Mouse (Mus musculus) mouse embryonic stem cell (cell line): ENCODE measurements around the gene Glb1l.
"Not testable (repeated sequence)": the region's sequence is repeated elsewhere in the genome, so short reads cannot be mapped to it uniquely, and the experiment has no call there.

ENCODE experiments used
- in situ Hi-C, 2 experiments: fragments of 300-500 bp; cut with MboI; formaldehyde crosslinking; loops; 1 replicate in 1 of 2; 3 replicates in 1 of 2; pipeline ENCODE4 v1.14.3; 2019 to 2020; ENCODE audit warnings: low sequenced_read_pairs in 2 of 2, low pct_unique_long_range_greater_than_20kb in 1 of 2, mixed read lengths in 1 of 2; ENCODE audit not compliant: unreplicated experiment in 1 of 2

The Glb1l gene

GRCm38 (mm10) chr1:75234606-75235005, 24.0 kb upstream of the Glb1l start:
- in situ Hi-C loops, result no loop called here

GRCm38 (mm10) chr1:75232489-75232888, 21.9 kb upstream of the Glb1l start:
- in situ Hi-C loops, result not testable (repeated sequence)

GRCm38 (mm10) chr1:75231664-75232152, 21.1 kb upstream of the Glb1l start, which contains the start of gene A630095N17Rik:
A630095N17Rik (minus strand) TSS chr1:75232102.
- in situ Hi-C loops, result no loop called here

- in situ Hi-C loops, result no loop called here
These were observed 20.6 kb upstream of the Glb1l start for GRCm38 (mm10) chr1:75231224-75231623.

- in situ Hi-C loops, result no loop called here
These were observed 19.9 kb upstream of the Glb1l start for GRCm38 (mm10) chr1:75230335-75230994.

GRCm38 (mm10) chr1:75229158-75229557, 18.5 kb upstream of the Glb1l start:
- in situ Hi-C loops, result no loop called here

- in situ Hi-C loops, result no loop called here
These were observed 17.0 kb upstream of the Glb1l start for GRCm38 (mm10) chr1:75227653-75228052.

DNA sequence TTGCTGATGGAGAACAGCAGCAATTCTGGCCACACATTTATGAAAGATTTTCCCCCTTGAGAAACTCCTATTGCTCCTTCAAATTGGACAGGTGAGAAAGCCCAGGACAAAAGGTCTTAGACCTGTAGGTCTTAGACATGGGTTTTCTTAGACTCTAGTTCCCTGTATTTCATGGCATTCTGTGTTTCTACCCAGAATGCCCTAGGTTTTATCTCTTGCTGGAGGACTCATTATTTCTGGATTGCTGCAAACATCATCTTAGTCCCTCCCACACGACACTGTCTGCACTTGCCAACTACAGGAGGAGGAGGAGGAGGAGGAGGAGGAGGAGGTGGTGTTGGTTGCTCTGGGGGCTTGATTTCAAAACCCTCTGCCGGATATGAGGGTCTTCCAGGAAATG, 15.5 kb upstream of the Glb1l start:
- in situ Hi-C loops, result no loop called here

GRCm38 (mm10) chr1:75225473-75225872, 14.9 kb upstream of the Glb1l start:
- in situ Hi-C loops, result no loop called here

- in situ Hi-C loops, result no loop called here
These were observed 12.9 kb upstream of the Glb1l start for GRCm38 (mm10) chr1:75223532-75223931.

- in situ Hi-C loops, result no loop called here
These were observed 12.3 kb upstream of the Glb1l start for GRCm38 (mm10) chr1:75222926-75223325.

- in situ Hi-C loops, result no loop called here
These were observed 10.9 kb upstream of the Glb1l start for GRCm38 (mm10) chr1:75221538-75221937.

DNA sequence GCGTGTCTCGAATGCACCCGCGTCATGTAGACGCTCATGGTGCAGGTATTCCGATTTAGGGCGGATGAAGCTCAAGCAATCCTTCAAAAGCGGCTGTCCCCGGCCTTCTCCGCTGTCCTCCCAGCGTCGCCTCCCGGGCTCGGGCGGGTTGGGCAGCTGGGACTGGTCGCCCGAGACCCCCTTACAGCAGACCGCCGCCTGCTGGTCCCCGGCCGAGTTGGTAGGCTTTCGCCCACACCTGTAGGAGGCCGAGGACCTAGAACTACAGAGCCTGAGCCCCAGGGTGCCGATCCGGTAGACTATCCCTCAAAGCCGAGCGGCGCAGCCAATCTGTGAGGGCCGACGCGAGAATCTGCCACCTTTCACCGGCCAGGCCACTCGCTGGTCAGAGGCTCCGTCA, 8.9 kb upstream of the Glb1l start, which contains the start of gene Tuba4a:
Tuba4a (minus strand) TSS at position 335 of the 400 bp plus-strand sequence.
- in situ Hi-C loops, result no loop called here

GRCm38 (mm10) chr1:75219078-75219477, 8.5 kb upstream of the Glb1l start:
- in situ Hi-C loops, result no loop called here

DNA sequence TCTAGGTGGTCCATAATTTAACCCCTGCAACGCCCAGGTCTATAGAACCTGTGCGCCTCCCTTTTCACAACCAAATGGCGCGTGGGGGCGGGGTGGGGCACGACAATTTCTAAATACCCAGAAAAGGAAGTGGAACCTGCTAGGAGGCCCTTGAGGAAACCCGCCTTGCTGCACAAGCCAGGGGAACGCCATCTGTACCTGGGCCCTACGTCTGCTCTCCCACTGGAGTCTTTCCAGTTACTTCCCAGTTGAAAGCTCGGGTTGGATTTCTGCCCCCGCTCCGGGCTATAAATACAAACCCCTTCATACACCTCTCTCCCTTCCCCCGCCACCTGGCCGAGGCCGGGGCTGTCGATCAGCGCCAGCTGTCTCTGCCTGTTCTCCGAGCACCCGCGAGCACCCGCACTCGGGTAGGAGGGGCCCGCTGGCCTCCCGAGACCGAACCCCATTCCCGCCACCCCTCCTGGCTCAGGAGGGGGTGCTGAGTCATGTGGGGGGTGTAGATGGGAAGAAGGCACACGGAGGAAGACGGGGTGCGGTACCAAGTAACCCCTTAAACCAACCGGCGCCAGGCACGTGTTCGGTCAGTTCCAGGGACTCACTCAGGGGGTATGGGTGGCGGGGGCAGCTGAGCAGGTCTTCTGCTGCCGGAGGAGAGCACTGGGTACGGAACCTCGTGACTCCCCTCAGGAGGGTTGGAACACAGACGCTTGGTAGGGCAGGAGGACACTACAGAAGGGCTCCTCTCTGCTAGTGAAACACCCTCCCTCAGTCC, 7.8 kb upstream of the Glb1l start:
- in situ Hi-C loops, result no loop called here

DNA sequence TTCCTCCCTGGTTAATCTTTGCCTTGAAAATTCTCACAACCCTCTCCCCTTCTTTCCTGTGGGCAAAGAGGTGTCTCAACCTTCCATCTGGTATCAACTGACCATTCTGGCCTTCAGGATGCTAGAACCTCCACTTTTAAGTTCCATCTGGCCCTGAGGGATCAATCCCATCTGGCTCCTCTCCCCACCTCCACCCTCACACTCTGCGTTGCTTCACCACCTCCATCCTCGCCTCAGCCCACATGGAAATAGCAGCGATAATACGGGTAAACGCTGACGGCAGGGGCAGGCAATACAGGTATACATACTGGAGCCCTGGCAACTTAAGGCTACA, 7.2 kb upstream of the Glb1l start:
- in situ Hi-C loops, result no loop called here

- in situ Hi-C loops, result no loop called here
These were observed 6.4 kb upstream of the Glb1l start for GRCm38 (mm10) chr1:75216797-75217585.

DNA sequence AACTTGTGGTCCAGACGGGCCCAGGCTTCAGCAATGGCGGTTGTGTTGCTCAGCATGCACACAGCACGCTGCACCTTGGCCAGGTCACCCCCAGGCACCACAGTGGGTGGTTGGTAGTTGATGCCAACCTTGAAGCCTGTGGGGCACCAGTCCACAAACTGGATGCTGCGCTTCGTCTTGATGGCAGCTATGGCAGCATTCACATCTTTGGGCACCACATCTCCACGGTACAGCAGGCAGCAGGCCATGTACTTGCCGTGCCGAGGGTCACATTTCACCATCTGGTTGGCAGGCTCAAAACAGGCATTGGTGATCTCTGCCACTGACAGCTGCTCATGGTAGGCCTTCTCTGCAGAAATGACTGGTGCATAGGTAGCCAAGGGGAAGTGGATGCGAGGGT, 5.2 kb upstream of the Glb1l start:
- in situ Hi-C loops, result no loop called here

DNA sequence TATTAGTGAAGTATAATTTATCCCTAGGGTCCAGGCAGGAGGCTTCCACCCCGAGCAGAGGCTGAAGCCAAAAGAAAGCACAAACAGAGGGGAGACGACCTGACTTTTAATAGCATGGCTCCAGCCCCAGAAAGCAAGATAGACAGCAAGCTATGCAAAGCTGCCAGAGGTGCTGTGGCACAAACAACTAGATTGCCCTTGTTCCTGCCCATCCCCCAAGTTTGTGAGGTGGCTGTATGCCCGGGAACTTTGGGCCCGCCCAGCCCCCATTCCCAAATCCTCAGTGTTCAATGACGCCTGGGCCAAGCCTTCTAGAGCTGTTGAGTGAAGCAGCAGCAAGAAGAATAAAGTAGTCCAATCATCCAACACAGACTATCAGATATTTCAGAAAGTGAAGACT, 4.3 kb upstream of the Glb1l start:
- in situ Hi-C loops, result no loop called here
